Mouse (Mus musculus) neural tube, embryonic 13.5 days (tissue): ENCODE results near the gene Kprp. TPM values are rescaled to one million over a fixed set of nuclear protein-coding genes. Genes with fewer than 3 reads are reported as not detected.
"Not testable (repeated sequence)": the region's sequence is repeated elsewhere in the genome, so short reads cannot be mapped to it uniquely, and the experiment has no call there.

ENCODE experiments used
- ATAC-seq: fragments of 200-750 bp; cut with Nextera tagmentation; 2 replicates; pipeline ENCODE4 v1.8.0; 2017; ENCODE audit warnings: low read depth, mild to moderate bottlenecking, moderate TSS enrichment, moderate library complexity
- H3K27ac ChIP-seq: fragments of 300-500 bp; sonication (generic); replicated peaks from 2 replicates; pipeline ENCODE4 v1.5.1; 2015; ENCODE audit warnings: moderate library complexity, mild to moderate bottlenecking, inconsistent platforms
- H3K27me3 ChIP-seq: fragments of 300-500 bp; sonication (generic); 2 replicates; pipeline ENCODE4 v1.6.1; 2015; ENCODE audit warnings: mild to moderate bottlenecking, inconsistent platforms
- H3K36me3 ChIP-seq: fragments of 300-500 bp; sonication (generic); 2 replicates; pipeline ENCODE4 v1.6.1; 2015; ENCODE audit warnings: mild to moderate bottlenecking, inconsistent platforms
- H3K4me1 ChIP-seq: fragments of 300-500 bp; sonication (generic); replicated peaks from 2 replicates; pipeline ENCODE4 v1.6.1; 2015; ENCODE audit warnings: inconsistent platforms
- H3K4me2 ChIP-seq: fragments of 300-500 bp; sonication (generic); 2 replicates; pipeline ENCODE4 v1.6.1; 2015; ENCODE audit warnings: inconsistent platforms, mild to moderate bottlenecking, moderate library complexity
- H3K4me3 ChIP-seq: fragments of 300-500 bp; sonication (generic); 2 replicates; pipeline ENCODE4 v1.5.1; 2015; ENCODE audit warnings: mild to moderate bottlenecking, inconsistent platforms
- H3K9ac ChIP-seq: fragments of 300-500 bp; sonication (generic); 2 replicates; pipeline ENCODE4 v1.6.1; 2015; ENCODE audit warnings: moderate library complexity, mild to moderate bottlenecking, inconsistent platforms
- H3K9me3 ChIP-seq: fragments of 300-500 bp; sonication (generic); 2 replicates; pipeline ENCODE4 v1.6.1; 2016; ENCODE audit warnings: inconsistent platforms
- WGBS: fragments of 180-500 bp; shearing (Covaris S2); methylation state at CpG from one replicate; pipeline ENCODE4 v1.1.7; 2015; 5-methylcytosine and 5-hydroxymethylcytosine counted together
- polyA plus RNA-seq: library from polyadenylated mRNA; unstranded; fragments of >200 nt; fragmentation: Nextera tagmentation; extraction: Ambion mirVana; gene quantifications from 2 replicates; pipeline ENCODE4 v1.2.1, GENCODE M21; 2015

Kprp gene
- polyA plus RNA-seq = not detected in 2 replicates

GRCm38 (mm10) chr3:92827108-92827507 is at the start of gene Kprp:
TSS of gene Kprp (minus strand) at chr3:92827247.
- no peaks in the 10 kb centered on the region for H3K4me1 ChIP-seq
- no peaks in the 10 kb centered on the region for H3K27me3 ChIP-seq
- H3K9ac ChIP-seq = no peak within 1 kb of the TSS
- 60% methylated on average over 1 of the region's 1 CpGs for WGBS
- H3K4me2 ChIP-seq = no peak within 1 kb of the TSS
- H3K9me3 ChIP-seq = no peaks in the 10 kb centered on the region
- no peak within 1 kb of the TSS for H3K27ac ChIP-seq
- no peaks in the 10 kb centered on the region for H3K36me3 ChIP-seq
- no peak within 1 kb of the TSS for H3K4me3 ChIP-seq
- ATAC-seq = no peak

- ATAC-seq = no peak
- 94% methylated on average over 3 of the region's 3 CpGs for WGBS
Measured at GRCm38 (mm10) chr3:92874180-92874579, 47.1 kb upstream of the Kprp start.

GRCm38 (mm10) chr3:92870116-92870515 is 43.1 kb upstream of the Kprp start, which contains the start of gene 2310050C09Rik:
TSS of gene 2310050C09Rik (minus strand) at chr3:92870216.
- H3K36me3 ChIP-seq = no peaks in the 10 kb centered on the region
- H3K9ac ChIP-seq = no peak within 1 kb of the TSS
- H3K27me3 ChIP-seq = no peaks in the 10 kb centered on the region
- no peak within 1 kb of the TSS for H3K4me2 ChIP-seq
- H3K4me1 ChIP-seq = no peaks in the 10 kb centered on the region
- 78% methylated on average over 4 of the region's 4 CpGs for WGBS
- H3K9me3 ChIP-seq = no peaks in the 10 kb centered on the region
- H3K27ac ChIP-seq = no peak within 1 kb of the TSS
- H3K4me3 ChIP-seq = no peak within 1 kb of the TSS
- no peak for ATAC-seq

More at GRCm38 (mm10) chr3:92874180-92874579, 47.1 kb upstream of the Kprp start:
- H3K36me3 ChIP-seq = no peaks in the 10 kb centered on the region
- H3K4me3 ChIP-seq = no peak overlapping the region
- no peaks in the 10 kb centered on the region for H3K9me3 ChIP-seq
- H3K27ac ChIP-seq = no peak overlapping the region
- no peaks in the 10 kb centered on the region for H3K4me1 ChIP-seq
- H3K4me2 ChIP-seq = no peak overlapping the region
- H3K27me3 ChIP-seq = no peaks in the 10 kb centered on the region
- no peak overlapping the region for H3K9ac ChIP-seq

- no peak within 1 kb of the TSS for H3K4me2 ChIP-seq
- no peak for ATAC-seq
- no peak within 1 kb of the TSS for H3K27ac ChIP-seq
- H3K27me3 ChIP-seq = no peaks in the 10 kb centered on the region
- no peak within 1 kb of the TSS for H3K4me3 ChIP-seq
- no peaks in the 10 kb centered on the region for H3K36me3 ChIP-seq
- no peak within 1 kb of the TSS for H3K9ac ChIP-seq
- no peaks in the 10 kb centered on the region for H3K9me3 ChIP-seq
- no peaks in the 10 kb centered on the region for H3K4me1 ChIP-seq
- 86% methylated on average over 3 of the region's 3 CpGs for WGBS
Measured at GRCm38 (mm10) chr3:92851186-92851585, 24.1 kb upstream of the Kprp start, which contains the start of gene Lce1l. TSS of gene Lce1l (minus strand) at chr3:92851286.

GRCm38 (mm10) chr3:92825808-92826207 is 1.2 kb downstream of the Kprp start:
- no peak for ATAC-seq

GRCm38 (mm10) chr3:92816036-92816435 is 11.0 kb downstream of the Kprp start:
- not testable (repeated sequence) for H3K36me3 ChIP-seq, H3K4me1 ChIP-seq, H3K9me3 ChIP-seq, H3K9ac ChIP-seq, H3K27ac ChIP-seq, H3K27me3 ChIP-seq, H3K4me2 ChIP-seq, ATAC-seq, H3K4me3 ChIP-seq
- 94% methylated on average over 2 of the region's 2 CpGs for WGBS

More at GRCm38 (mm10) chr3:92825808-92826207, 1.2 kb downstream of the Kprp start:
- no peak overlapping the region for H3K27ac ChIP-seq
- H3K9me3 ChIP-seq = no peaks in the 10 kb centered on the region
- H3K4me2 ChIP-seq = no peak overlapping the region
- no peaks in the 10 kb centered on the region for H3K4me1 ChIP-seq
- 43% methylated on average over 1 of the region's 1 CpGs for WGBS
- H3K27me3 ChIP-seq = no peaks in the 10 kb centered on the region
- H3K36me3 ChIP-seq = no peaks in the 10 kb centered on the region
- H3K4me3 ChIP-seq = no peak overlapping the region
- H3K9ac ChIP-seq = no peak overlapping the region

- ATAC-seq = no peak
- WGBS = 89% methylated on average over 3 of the region's 3 CpGs
Measured at GRCm38 (mm10) chr3:92815581-92815980, 11.5 kb downstream of the Kprp start.

GRCm38 (mm10) chr3:92807791-92808190 is 19.3 kb downstream of the Kprp start, which contains the start of gene Lce1k:
TSS of gene Lce1k (minus strand) at chr3:92807891.
- H3K4me1 ChIP-seq = no peaks in the 10 kb centered on the region
- no peak within 1 kb of the TSS for H3K4me3 ChIP-seq
- H3K4me2 ChIP-seq = no peak within 1 kb of the TSS
- H3K9ac ChIP-seq = no peak within 1 kb of the TSS
- H3K27ac ChIP-seq = no peak within 1 kb of the TSS
- no peaks in the 10 kb centered on the region for H3K9me3 ChIP-seq
- no peaks in the 10 kb centered on the region for H3K36me3 ChIP-seq
- ATAC-seq = no peak
- no peaks in the 10 kb centered on the region for H3K27me3 ChIP-seq

More at GRCm38 (mm10) chr3:92815581-92815980, 11.5 kb downstream of the Kprp start:
- Histone ChIP-seq H3K27ac (no peak overlapping the region), H3K36me3 (no peaks in the 10 kb centered on the region), H3K4me1 (no peaks in the 10 kb centered on the region), H3K9me3 (no peaks in the 10 kb centered on the region), H3K27me3 (no peaks in the 10 kb centered on the region), H3K4me2 (no peak overlapping the region), H3K4me3 (no peak overlapping the region), H3K9ac (no peak overlapping the region)

- no peaks in the 10 kb centered on the region for H3K27me3 ChIP-seq
- H3K27ac ChIP-seq = no peak within 1 kb of the TSS
- no peak for ATAC-seq
- H3K4me2 ChIP-seq = no peak within 1 kb of the TSS
- no peaks in the 10 kb centered on the region for H3K9me3 ChIP-seq
- H3K9ac ChIP-seq = no peak within 1 kb of the TSS
- 97% methylated on average over 1 of the region's 1 CpGs for WGBS
- H3K4me3 ChIP-seq = no peak within 1 kb of the TSS
- no peaks in the 10 kb centered on the region for H3K36me3 ChIP-seq
- H3K4me1 ChIP-seq = no peaks in the 10 kb centered on the region
Measured at GRCm38 (mm10) chr3:92790414-92790813, 36.6 kb downstream of the Kprp start, which contains the start of gene Lce1j. TSS of gene Lce1j (minus strand) at chr3:92790514.

GRCm38 (mm10) chr3:92778799-92779198 is 48.2 kb downstream of the Kprp start, which contains the start of gene Lce1i:
TSS of gene Lce1i (minus strand) at chr3:92778899.
- H3K9ac ChIP-seq = no peak within 1 kb of the TSS
- no peak within 1 kb of the TSS for H3K27ac ChIP-seq
- H3K4me3 ChIP-seq = no peak within 1 kb of the TSS
- no peak within 1 kb of the TSS for H3K4me2 ChIP-seq
- H3K27me3 ChIP-seq = no peaks in the 10 kb centered on the region
- H3K4me1 ChIP-seq = no peaks in the 10 kb centered on the region
- no peak for ATAC-seq
- H3K36me3 ChIP-seq = no peaks in the 10 kb centered on the region
- WGBS = 89% methylated on average over 1 of the region's 1 CpGs
- no peaks in the 10 kb centered on the region for H3K9me3 ChIP-seq

Other genes with a start within 250 kb of the Kprp start
- not detected in 2 replicates for gene Smcp, start 238.2 kb downstream of the Kprp start, polyA plus RNA-seq
- not detected in 2 replicates for gene 2210017I01Rik, start 219.8 kb downstream of the Kprp start, polyA plus RNA-seq
- gene Lce6a, start 205.6 kb downstream of the Kprp start, polyA plus RNA-seq = not detected in 2 replicates
- gene Lce1a1, start 178.9 kb downstream of the Kprp start, polyA plus RNA-seq = not detected in 2 replicates
- gene Lce1b, start 170.3 kb downstream of the Kprp start, polyA plus RNA-seq = not detected in 2 replicates
- not detected in 2 replicates for gene Lce1a2, start 156.9 kb downstream of the Kprp start, polyA plus RNA-seq
- not detected in 2 replicates for gene Lce1c, start 148.0 kb downstream of the Kprp start, polyA plus RNA-seq
- not detected in 2 replicates for gene Lce1d, start 140.0 kb downstream of the Kprp start, polyA plus RNA-seq
- gene Lce1e, start 118.2 kb downstream of the Kprp start, polyA plus RNA-seq = not detected in 2 replicates
- not detected in 2 replicates for gene Lce1f, start 106.9 kb downstream of the Kprp start, polyA plus RNA-seq
- not detected in 2 replicates for gene Gm38119, start 88.2 kb downstream of the Kprp start, polyA plus RNA-seq
- not detected in 2 replicates for gene Lce1g, start 74.9 kb downstream of the Kprp start, polyA plus RNA-seq
- not detected in 2 replicates for gene Lce1h, start 62.2 kb downstream of the Kprp start, polyA plus RNA-seq
- not detected in 2 replicates for gene Lce1i, start 48.3 kb downstream of the Kprp start, polyA plus RNA-seq
- gene Lce1j, start 36.7 kb downstream of the Kprp start, polyA plus RNA-seq = not detected in 2 replicates
- not detected in 2 replicates for gene Lce1k, start 19.4 kb downstream of the Kprp start, polyA plus RNA-seq
- not detected in 2 replicates for gene Lce1l, start 24.0 kb upstream of the Kprp start, polyA plus RNA-seq
- not detected in 2 replicates for gene 2310050C09Rik, start 43.0 kb upstream of the Kprp start, polyA plus RNA-seq
- gene Lce3a, start 99.0 kb upstream of the Kprp start, polyA plus RNA-seq = not detected in 2 replicates
- gene Lce3b, start 105.7 kb upstream of the Kprp start, polyA plus RNA-seq = not detected in 2 replicates
- not detected in 2 replicates for gene Lce3c, start 117.2 kb upstream of the Kprp start, polyA plus RNA-seq
- gene Lce3d, start 130.1 kb upstream of the Kprp start, polyA plus RNA-seq = not detected in 2 replicates
- gene Lce3e, start 139.8 kb upstream of the Kprp start, polyA plus RNA-seq = not detected in 2 replicates
- 0.46 TPM in 1 of 2 replicates, not detected in the other for gene Lce3f, start 165.0 kb upstream of the Kprp start, polyA plus RNA-seq
- gene Crct1, start 188.4 kb upstream of the Kprp start, polyA plus RNA-seq = 0.59 TPM in 1 of 2 replicates, not detected in the other
- not detected in 2 replicates for gene Lce1m, start 191.8 kb upstream of the Kprp start, polyA plus RNA-seq
- gene Gm4858, start 241.6 kb upstream of the Kprp start, polyA plus RNA-seq = not detected in 2 replicates